Mouse (Mus musculus) ES-E14 (cell line): Measurements from ENCODE around the gene Pdk1. TPM values are rescaled to one million over a fixed set of nuclear protein-coding genes. Genes with fewer than 3 reads are reported as not detected.
"Not testable (repeated sequence)": the region's sequence is repeated elsewhere in the genome, so short reads cannot be mapped to it uniquely, and the experiment has no call there.

Source experiments
- DNase-seq: peaks from one replicate; pipeline ENCODE4 v3.0.0-alpha.2; 2013; ENCODE audit warnings: low read depth, low spot score
- H3K27ac ChIP-seq: 2 replicates; pipeline ENCODE4 v1.5.1; 2012; ENCODE audit warnings: low read depth, mild to moderate bottlenecking, low read length, moderate library complexity, mixed read lengths; ENCODE audit not compliant: poor library complexity, insufficient read depth, severe bottlenecking
- H3K36me3 ChIP-seq: 2 replicates; pipeline ENCODE4 v1.6.1; 2012; ENCODE audit warnings: mild to moderate bottlenecking, low read length, moderate library complexity, mixed read lengths; ENCODE audit not compliant: control insufficient read depth, poor library complexity, insufficient read depth, severe bottlenecking
- H3K4me1 ChIP-seq, 2 experiments: fragments of 150-350 bp in 1 of 2; sonication (generic) in 1 of 2; 2 replicates each; pipeline ENCODE4 v1.6.1; 2012; ENCODE audit warnings: low read length in 2 of 2, mild to moderate bottlenecking in 1 of 2, mixed read lengths in 1 of 2; ENCODE audit not compliant: control insufficient read depth in 2 of 2, insufficient read depth in 2 of 2, poor library complexity in 1 of 2
- H3K4me3 ChIP-seq, 2 experiments: fragments of 150-350 bp in 1 of 2; sonication (generic) in 1 of 2; 2 replicates each; pipeline ENCODE4 v1.5.1; 2012; ENCODE audit warnings: low read length in 2 of 2, low read depth in 1 of 2, mild to moderate bottlenecking in 1 of 2, mixed read lengths in 1 of 2; ENCODE audit not compliant: insufficient read depth in 1 of 2, poor library complexity in 1 of 2, severe bottlenecking in 1 of 2
- H3K9ac ChIP-seq: 2 replicates; pipeline ENCODE4 v1.6.1; 2012; ENCODE audit warnings: low read depth, mild to moderate bottlenecking, low read length, mixed read lengths; ENCODE audit not compliant: poor library complexity, insufficient read depth, severe bottlenecking
- H3K9me3 ChIP-seq: fragments of 150-350 bp; sonication (generic); 2 replicates; pipeline ENCODE4 v1.6.1; 2012; ENCODE audit warnings: low read depth, mild to moderate bottlenecking, low read length; ENCODE audit not compliant: control insufficient read depth, insufficient read depth
- CHD2 ChIP-seq: IDR thresholded peaks from 2 replicates; pipeline ENCODE4 v1.6.1; 2014; ENCODE audit warnings: mild to moderate bottlenecking, low read depth, low read length, inconsistent platforms
- HCFC1 ChIP-seq: IDR thresholded peaks from 2 replicates; pipeline ENCODE4 v1.6.1; 2012; ENCODE audit warnings: low read length, inconsistent platforms, borderline replicate concordance; ENCODE audit not compliant: insufficient read depth
- MAFK ChIP-seq: IDR thresholded peaks from 2 replicates; pipeline ENCODE4 v1.6.1; 2014; ENCODE audit warnings: mild to moderate bottlenecking, low read depth, low read length, inconsistent platforms; ENCODE audit not compliant: insufficient read depth
- ZC3H11A ChIP-seq: IDR thresholded peaks from 2 replicates; pipeline ENCODE4 v1.6.1; 2012; ENCODE audit warnings: low read depth, mild to moderate bottlenecking, inconsistent platforms, low read length, borderline replicate concordance
- ZNF384 ChIP-seq: IDR thresholded peaks from 2 replicates; pipeline ENCODE4 v1.6.1; 2012; ENCODE audit warnings: low read depth, low read length, inconsistent platforms
- in situ Hi-C, 2 experiments: fragments of 600-800 bp; cut with MboI; formaldehyde crosslinking; loops; one replicate each; pipeline ENCODE4 v1.15.1; 2025; ENCODE audit warnings: low sequenced_read_pairs in 2 of 2, inconsistent platforms in 1 of 2; ENCODE audit not compliant: unreplicated experiment in 2 of 2
- total RNA-seq: library from RNA; depleted of rRNA; stranded (reverse); fragments of 300-350 nt; gene quantifications from 2 replicates; pipeline ENCODE4 v1.2.3, GENCODE M21; 2012

Pdk1 gene
- total RNA-seq, 1 experiment, result 54.9 TPM

DNA sequence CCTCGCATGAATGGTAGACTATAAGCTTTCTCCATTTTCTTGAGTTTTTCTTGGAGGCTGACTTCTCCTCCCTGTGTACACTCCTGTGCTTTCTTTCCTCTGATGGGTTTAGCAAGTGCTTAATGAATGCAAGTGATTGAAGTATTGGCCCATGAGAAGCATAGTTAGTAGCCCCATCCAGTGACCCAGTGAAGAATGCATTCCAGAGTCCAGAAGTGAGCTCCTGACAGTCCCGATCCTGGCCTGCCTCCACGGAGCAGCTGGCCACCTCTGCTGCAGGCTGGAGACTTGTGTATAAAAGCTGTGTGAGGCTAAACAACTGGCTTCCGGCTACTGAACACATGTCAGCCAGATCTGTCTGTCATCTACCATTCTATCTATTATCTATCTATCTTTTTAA is 35.8 kb upstream of the Pdk1 start:
- no peak overlapping the region for H3K9ac ChIP-seq
- no peak for DNase-seq
- H3K4me1 ChIP-seq, result no peaks in the 10 kb centered on the region
- TF ChIP-seq MAFK (no peak), ZC3H11A (no peak), HCFC1 (no peak), CHD2 (no peak), ZNF384 (no peak)
- H3K27ac ChIP-seq, result no peak overlapping the region
- H3K9me3 ChIP-seq, result no peaks in the 10 kb centered on the region
- H3K36me3 ChIP-seq, result peaks cover 24% of the 10 kb centered on the region
- H3K4me3 ChIP-seq, result no peak overlapping the region
- in situ Hi-C loops, result loop anchor here (10.0 to 25.0 kb wide), 2 partner anchors 252 to 400 kb away; no protein-coding TSS in a partner anchor

DNA sequence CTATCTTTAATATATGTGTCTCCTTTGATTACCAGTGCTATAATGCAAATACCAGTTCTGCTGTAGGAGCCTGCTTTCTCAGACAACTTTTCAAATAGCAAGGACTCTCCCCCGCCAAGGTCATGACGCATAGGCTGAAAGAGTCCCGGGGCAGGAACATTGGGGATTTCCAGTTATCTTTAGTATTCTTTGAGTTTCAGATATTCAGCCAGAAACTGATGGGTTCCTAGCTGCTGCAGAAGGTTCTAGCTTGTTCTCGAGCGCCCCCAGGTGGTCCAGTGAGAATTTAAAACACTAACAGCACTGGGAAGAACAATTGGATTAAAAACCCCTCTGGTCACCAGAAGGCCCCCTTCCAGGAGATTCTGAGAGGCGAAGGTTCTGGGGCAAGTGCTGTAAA is 35.2 kb upstream of the Pdk1 start:
- H3K9ac ChIP-seq, result no peak overlapping the region
- no peak for TF ChIP-seq CHD2
- no peak for TF ChIP-seq ZNF384
- TF ChIP-seq HCFC1, result no peak
- TF ChIP-seq ZC3H11A, result no peak
- no peak for TF ChIP-seq MAFK
- no peaks in the 10 kb centered on the region for H3K4me1 ChIP-seq
- DNase-seq, result peak; percentile 60
- no peaks in the 10 kb centered on the region for H3K9me3 ChIP-seq
- peaks cover 28% of the 10 kb centered on the region for H3K36me3 ChIP-seq
- H3K27ac ChIP-seq, result no peak overlapping the region
- in situ Hi-C loops, result loop anchor here (10.0 to 25.0 kb wide), 2 partner anchors 253 to 400 kb away; no protein-coding TSS in a partner anchor
- no peak overlapping the region for H3K4me3 ChIP-seq

DNA sequence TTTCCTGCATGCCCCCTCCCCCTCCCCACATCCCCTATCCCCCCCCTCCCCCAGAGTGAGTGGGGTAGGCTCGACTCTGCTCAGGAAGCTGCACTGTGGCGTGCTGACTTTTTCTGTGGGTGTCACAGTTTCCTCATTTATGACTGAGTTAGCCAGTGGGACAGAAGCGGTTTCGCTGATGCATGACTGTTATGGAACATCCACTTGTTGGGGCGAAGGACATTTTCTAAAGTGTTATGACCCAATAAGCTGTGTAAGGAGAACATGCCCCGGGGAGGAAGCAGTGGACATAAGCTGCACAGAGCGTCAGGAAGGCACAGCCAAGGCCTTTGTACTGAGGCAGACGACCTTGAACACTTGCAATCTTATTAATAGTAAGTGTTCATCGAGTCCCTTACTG is 29.7 kb upstream of the Pdk1 start:
- Histone ChIP-seq H3K9me3 (no peaks in the 10 kb centered on the region), H3K9ac (no peak overlapping the region), H3K36me3 (peaks cover 49% of the 10 kb centered on the region), H3K4me1 (no peaks in the 10 kb centered on the region), H3K4me3 (no peak overlapping the region), H3K27ac (no peak overlapping the region)
- DNase-seq, result no peak
- TF ChIP-seq CHD2 (no peak), ZC3H11A (no peak)
- in situ Hi-C loops, result loop anchor here in 1 of 2 experiments (25.0 kb wide), 1 partner anchor 406 kb away; no protein-coding TSS in a partner anchor

DNA sequence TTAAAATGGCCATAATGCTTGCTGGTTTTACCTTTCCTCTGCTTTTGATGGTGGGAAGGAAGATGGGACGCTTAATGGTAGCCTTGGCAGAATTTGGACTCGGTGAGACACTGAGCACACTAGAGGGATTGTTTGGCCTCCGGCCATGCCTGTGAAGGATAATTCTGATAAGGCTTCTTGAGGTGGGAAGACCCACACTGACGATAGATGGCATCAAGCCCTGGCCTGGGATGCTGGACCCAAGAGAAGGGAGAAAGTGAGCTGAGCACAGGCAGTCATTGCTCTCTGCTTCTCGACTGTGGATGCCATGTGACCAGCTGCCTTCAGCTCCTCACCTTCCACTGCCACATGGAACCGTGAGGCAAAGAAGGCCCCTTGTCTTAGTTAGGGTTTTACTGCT is 28.1 kb upstream of the Pdk1 start:
- H3K36me3 ChIP-seq, result peaks cover 43% of the 10 kb centered on the region
- in situ Hi-C loops, result loop anchor here in 1 of 2 experiments (25.0 kb wide), 1 partner anchor 408 kb away; no protein-coding TSS in a partner anchor
- no peak overlapping the region for H3K9ac ChIP-seq
- DNase-seq, result no peak
- no peak overlapping the region for H3K4me3 ChIP-seq
- no peak overlapping the region for H3K27ac ChIP-seq
- TF ChIP-seq ZNF384, result no peak
- no peak for TF ChIP-seq MAFK
- no peak for TF ChIP-seq CHD2
- TF ChIP-seq ZC3H11A, result no peak
- no peak for TF ChIP-seq HCFC1
- H3K4me1 ChIP-seq, result no peaks in the 10 kb centered on the region
- no peaks in the 10 kb centered on the region for H3K9me3 ChIP-seq

DNA sequence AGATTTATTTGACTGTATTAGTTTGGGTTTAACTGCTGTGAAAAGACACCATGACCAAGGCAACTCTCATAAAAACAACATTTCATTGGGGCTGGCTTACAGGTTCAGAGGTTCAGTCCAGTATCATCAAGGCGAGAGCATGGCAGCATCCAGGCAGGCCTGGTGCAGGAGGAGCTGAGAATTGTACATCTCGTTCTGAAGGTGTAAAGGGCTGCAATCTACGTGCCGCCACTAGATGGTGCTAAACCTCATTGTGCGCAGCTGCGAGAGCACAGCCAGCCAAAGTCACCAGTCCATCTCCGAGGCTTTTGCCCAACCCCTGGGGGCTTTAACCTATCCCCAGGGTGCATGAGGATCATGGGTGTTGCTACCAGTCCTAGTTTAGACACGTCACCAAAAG is 20.9 kb upstream of the Pdk1 start:
- DNase-seq, H3K27ac ChIP-seq, H3K4me3 ChIP-seq, H3K36me3 ChIP-seq, H3K4me1 ChIP-seq, H3K9me3 ChIP-seq, in situ Hi-C loops, H3K9ac ChIP-seq: not testable (repeated sequence)
